15 mouse cellular contexts compared by ENCODE assay signal in the genomic region with DNA sequence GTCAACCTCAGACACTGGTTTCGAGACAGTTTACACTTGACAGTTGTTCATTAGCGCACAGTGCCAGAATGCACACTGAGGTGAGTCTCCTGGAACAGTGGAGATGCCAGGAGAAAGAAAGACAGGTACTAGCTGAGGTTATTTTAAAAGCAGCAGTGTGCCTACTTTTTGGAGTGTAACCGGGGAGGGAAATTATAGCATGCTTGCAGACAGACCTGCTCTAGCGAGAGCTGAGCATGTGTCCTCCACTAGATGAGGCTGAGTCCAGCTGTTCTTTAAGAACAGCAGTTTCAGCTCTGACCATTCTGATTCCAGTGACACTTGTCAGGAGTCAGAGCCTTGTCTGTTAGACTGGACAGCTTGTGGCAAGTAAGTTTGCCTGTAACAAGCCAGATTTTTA. TPM values are rescaled to one million over a fixed set of nuclear protein-coding genes. Genes with fewer than 3 reads are reported as not detected.
DNase-seq lines count a peak whose midpoint lies in the region; ATAC-seq lines count a peak whose summit lies in the region.
"Had no signal": no experiment of that assay in that cellular context is flagged by ENCODE, and none has a peak within 500 bp of the region (broad histone marks: within the 10 kb centered on the region; RNA-seq: fewer than 3 reads in every experiment).

No protein-coding gene starts in this region.

- no peak overlapping the region for H3K4me3 ChIP-seq in hindbrain, embryonic 11.5 days (ENCODE audit: low read depth, low read length)
- no peak overlapping the region for H3K4me3 ChIP-seq in hindbrain, embryonic 14.5 days (replicated peaks; ENCODE audit: low read length)
- H3K4me3 ChIP-seq in embryonic facial prominence, embryonic 14.5 days (ENCODE audit: low read depth, low read length): peak overlapping the region; percentile 64
- H3K4me3 ChIP-seq in limb, embryonic 13.5 days: peak overlapping the region; percentile 73
- H3K4me3 ChIP-seq: forebrain, embryonic 13.5 days; liver, embryonic 15.5 days had no signal

- H3K9ac ChIP-seq in hindbrain, embryonic 11.5 days (ENCODE audit: low read depth, low read length): no peak overlapping the region
- no peak overlapping the region for H3K9ac ChIP-seq in hindbrain, embryonic 14.5 days
- H3K9ac ChIP-seq in embryonic facial prominence, embryonic 14.5 days (ENCODE audit: low read depth, low read length): no peak overlapping the region
- H3K9ac ChIP-seq in limb, embryonic 13.5 days: no peak overlapping the region
- H3K9ac ChIP-seq: forebrain, embryonic 13.5 days; liver, embryonic 15.5 days had no signal

- WGBS in hindbrain, embryonic 11.5 days: 83% methylated on average over 4 of the region's 4 CpGs
- 78% methylated on average over 4 of the region's 4 CpGs for WGBS in hindbrain, embryonic 14.5 days
- WGBS in embryonic facial prominence, embryonic 14.5 days: 71% methylated on average over 4 of the region's 4 CpGs
- 78% methylated on average over 4 of the region's 4 CpGs for WGBS in limb, embryonic 13.5 days

- peak overlapping the region; percentile 7; the same call in 1 of the 2 replicates for H3K4me2 ChIP-seq in hindbrain, embryonic 11.5 days (replicated peaks; ENCODE audit: low read depth, low read length)
- no peak overlapping the region for H3K4me2 ChIP-seq in hindbrain, embryonic 14.5 days (replicated peaks)
- peak overlapping the region; percentile 69 for H3K4me2 ChIP-seq in embryonic facial prominence, embryonic 14.5 days (ENCODE audit: low read depth, low read length)
- H3K4me2 ChIP-seq in limb, embryonic 13.5 days (replicated peaks): peak overlapping the region; percentile 74
- H3K4me2 ChIP-seq: forebrain, embryonic 13.5 days; liver, embryonic 15.5 days had no signal

- H3K27me3 ChIP-seq in hindbrain, embryonic 11.5 days (ENCODE audit: control insufficient read depth, insufficient read depth, low read length): no peaks in the 10 kb centered on the region
- H3K27me3 ChIP-seq in hindbrain, embryonic 14.5 days (ENCODE audit: control insufficient read depth, insufficient read depth, low read length): no peaks in the 10 kb centered on the region
- H3K27me3 ChIP-seq in embryonic facial prominence, embryonic 14.5 days (replicated peaks; ENCODE audit: control insufficient read depth, insufficient read depth, low read length): no peaks in the 10 kb centered on the region
- no peaks in the 10 kb centered on the region for H3K27me3 ChIP-seq in limb, embryonic 13.5 days
- H3K27me3 ChIP-seq: CH12.LX had no signal

- no peaks in the 10 kb centered on the region for H3K9me3 ChIP-seq in hindbrain, embryonic 11.5 days (ENCODE audit: control insufficient read depth, low read length)
- H3K9me3 ChIP-seq in hindbrain, embryonic 14.5 days (ENCODE audit: control insufficient read depth, low read length): no peaks in the 10 kb centered on the region
- H3K9me3 ChIP-seq in embryonic facial prominence, embryonic 14.5 days (ENCODE audit: control insufficient read depth, low read length): no peaks in the 10 kb centered on the region
- H3K9me3 ChIP-seq in limb, embryonic 13.5 days: no peaks in the 10 kb centered on the region
- H3K9me3 ChIP-seq: forebrain, embryonic 13.5 days; liver, embryonic 15.5 days had no signal

- ATAC-seq in hindbrain, embryonic 11.5 days (ENCODE audit: low FRiP score): no peak
- ATAC-seq in hindbrain, embryonic 14.5 days (ENCODE audit: low FRiP score): no peak
- ATAC-seq in embryonic facial prominence, embryonic 14.5 days (ENCODE audit: low read depth): no peak
- no peak for ATAC-seq in limb, embryonic 13.5 days (ENCODE audit: low FRiP score, low read depth)
- ATAC-seq: forebrain, embryonic 13.5 days; midbrain, embryonic 16.5 days had no signal

- no peaks in the 10 kb centered on the region for H3K4me1 ChIP-seq in hindbrain, embryonic 11.5 days (replicated peaks; ENCODE audit: control insufficient read depth, insufficient read depth, low read length)
- no peaks in the 10 kb centered on the region; the same call in 1 of the 2 replicates for H3K4me1 ChIP-seq in hindbrain, embryonic 14.5 days (replicated peaks; ENCODE audit: control insufficient read depth, insufficient read depth, low read length)
- peaks cover 24% of the 10 kb centered on the region for H3K4me1 ChIP-seq in embryonic facial prominence, embryonic 14.5 days (ENCODE audit: control insufficient read depth, insufficient read depth, low read length)
- H3K4me1 ChIP-seq in limb, embryonic 13.5 days: peaks cover 42% of the 10 kb centered on the region
- H3K4me1 ChIP-seq: liver, embryonic 15.5 days had no signal

- no peaks in the 10 kb centered on the region for H3K36me3 ChIP-seq in hindbrain, embryonic 11.5 days (ENCODE audit: control insufficient read depth, insufficient read depth, low read length)
- no peaks in the 10 kb centered on the region for H3K36me3 ChIP-seq in hindbrain, embryonic 14.5 days (replicated peaks; ENCODE audit: control insufficient read depth, insufficient read depth)
- no peaks in the 10 kb centered on the region for H3K36me3 ChIP-seq in embryonic facial prominence, embryonic 14.5 days (ENCODE audit: control insufficient read depth, insufficient read depth, low read length)
- H3K36me3 ChIP-seq in limb, embryonic 13.5 days: no peaks in the 10 kb centered on the region
- H3K36me3 ChIP-seq: liver, embryonic 15.5 days had no signal

- no peak overlapping the region for H3K27ac ChIP-seq in hindbrain, embryonic 11.5 days (ENCODE audit: low read depth, low read length)
- no peak overlapping the region for H3K27ac ChIP-seq in hindbrain, embryonic 14.5 days
- H3K27ac ChIP-seq in embryonic facial prominence, embryonic 14.5 days (replicated peaks; ENCODE audit: low read depth, low read length): no peak overlapping the region
- H3K27ac ChIP-seq in limb, embryonic 13.5 days: no peak overlapping the region
- H3K27ac ChIP-seq: forebrain, embryonic 13.5 days; liver, embryonic 15.5 days had no signal

- DNase-seq in hindbrain, embryonic 11.5 days (ENCODE audit: low spot score): no peak
- DNase-seq in hindbrain, embryonic 14.5 days (ENCODE audit: low spot score): no peak
- DNase-seq in NIH3T3 (ENCODE audit: low read depth): peak; percentile 18
- no peak for DNase-seq in embryonic facial prominence, embryonic 14.5 days (ENCODE audit: low spot score)
- DNase-seq in right cerebral cortex, adult 18-20 months: no peak
- DNase-seq in B cell, adult 2 months: no peak
- DNase-seq: adrenal gland, postnatal 25 days; cerebellum, adult 11 months; kidney, postnatal 14 days; thymus, postnatal 14 days had no signal

RNA-seq across cellular contexts. Expression of gene Ccn2, which starts 2.5 kb away (rescaled TPM):
- polyA plus RNA-seq in hindbrain, embryonic 11.5 days (2014; fragmentation: Nextera tagmentation; extraction: Ambion mirVana): 4.3 and 6.6 TPM in 2 replicates
- polyA plus RNA-seq in hindbrain, embryonic 14.5 days (2014; fragmentation: Nextera tagmentation; extraction: Ambion mirVana): 1.4 and 3.3 TPM in 2 replicates
- polyA plus RNA-seq in embryonic facial prominence, embryonic 14.5 days (2014; fragmentation: Nextera tagmentation; extraction: Ambion mirVana): 14.7 and 16.7 TPM in 2 replicates
- polyA plus RNA-seq in limb, embryonic 13.5 days (2015; fragmentation: Nextera tagmentation; extraction: Ambion mirVana): 15.9 and 17.1 TPM in 2 replicates

Comparison
In these comparisons a context has a peak if more than half of its experiments do, and no peak if none do; other contexts are left out.
1. H3K4me3 ChIP-seq: peak in embryonic facial prominence, embryonic 14.5 days (single experiment) and limb, embryonic 13.5 days (single experiment); none in hindbrain, embryonic 11.5 days (single experiment) and hindbrain, embryonic 14.5 days (single experiment).